Mouse (Mus musculus) right cerebral cortex, postnatal 10 days (tissue): ENCODE results near the gene Tmem208.

Experiments
- DNase-seq, 2 experiments: peaks; one replicate each; pipeline ENCODE4 v3.0.0; 2021; ENCODE audit warnings: low spot score in 2 of 2

Gene Tmem208

GRCm38 (mm10) chr8:105298351-105299252 lies 27.6 kb upstream of the Tmem208 start:
- no peak for DNase-seq

- DNase-seq: no peak
Observed at GRCm38 (mm10) chr8:105299962-105300361, 26.2 kb upstream of the Tmem208 start.

GRCm38 (mm10) chr8:105303396-105303795 lies 22.8 kb upstream of the Tmem208 start:
- no peak for DNase-seq

GRCm38 (mm10) chr8:105303874-105304273 lies 22.3 kb upstream of the Tmem208 start:
- no peak for DNase-seq

GRCm38 (mm10) chr8:105304325-105305210 lies 21.6 kb upstream of the Tmem208 start:
- no peak for DNase-seq

GRCm38 (mm10) chr8:105305211-105306145 lies 20.7 kb upstream of the Tmem208 start, which contains the start of gene Elmo3:
Gene Elmo3, plus strand, starts transcription at chr8:105305601.
- DNase-seq: peak in 1 of 2 experiments; percentile 77

GRCm38 (mm10) chr8:105306146-105306691 lies 19.9 kb upstream of the Tmem208 start:
- DNase-seq: no peak

- DNase-seq: no peak
Observed at GRCm38 (mm10) chr8:105307670-105308069, 18.5 kb upstream of the Tmem208 start.

GRCm38 (mm10) chr8:105308428-105308827 lies 17.7 kb upstream of the Tmem208 start:
- no peak for DNase-seq

GRCm38 (mm10) chr8:105309142-105309847 lies 16.9 kb upstream of the Tmem208 start:
- DNase-seq: no peak

GRCm38 (mm10) chr8:105310118-105310517 lies 16.0 kb upstream of the Tmem208 start:
- DNase-seq: no peak

GRCm38 (mm10) chr8:105311718-105312117 lies 14.4 kb upstream of the Tmem208 start:
- DNase-seq: no peak

GRCm38 (mm10) chr8:105312891-105313481 lies 13.2 kb upstream of the Tmem208 start:
- DNase-seq: no peak

GRCm38 (mm10) chr8:105313622-105314402 lies 12.3 kb upstream of the Tmem208 start:
- no peak for DNase-seq

GRCm38 (mm10) chr8:105315073-105315769 lies 10.9 kb upstream of the Tmem208 start:
- no peak for DNase-seq

- no peak for DNase-seq
Observed at GRCm38 (mm10) chr8:105317941-105318340, 8.2 kb upstream of the Tmem208 start.

GRCm38 (mm10) chr8:105318662-105319190 lies 7.4 kb upstream of the Tmem208 start:
- DNase-seq: no peak

GRCm38 (mm10) chr8:105323183-105323582 lies 3.0 kb upstream of the Tmem208 start:
- no peak for DNase-seq
